Mouse (Mus musculus): Measurements from ENCODE around the gene Crybb2. TPM values are rescaled to one million over a fixed set of nuclear protein-coding genes. Genes with fewer than 3 reads are reported as not detected.
A peak's percentile ranks its signal among the peaks of the same experiment; 100 is the strongest.
"Not testable (repeated sequence)": the region's sequence is repeated elsewhere in the genome, so short reads cannot be mapped to it uniquely, and the experiment has no call there.

Crybb2 gene
- polyA plus RNA-seq (2012; ENCODE audit: insufficient read depth, insufficient read length, low replicate concordance, missing spikeins): not detected in 2 replicates

GRCm38 (mm10) chr5:113070017-113070416 lies at the start of gene Crybb2:
Gene Crybb2 (minus strand): TSS chr5:113070117.
- TF ChIP-seq CTCF (IDR thresholded peaks at IDR 0.05; ENCODE audit: insufficient read depth, low read depth, low read length): no peak
- no peak for TF ChIP-seq POLR2A (IDR thresholded peaks at IDR 0.05; ENCODE audit: insufficient read depth, low read depth, low read length)
- Histone ChIP-seq H3K4me1 (ENCODE audit: control insufficient read depth, insufficient read depth, low read length) (no peaks in the 10 kb centered on the region), H3K4me3 (ENCODE audit: insufficient read depth, low read depth, low read length) (no peak within 1 kb of the TSS), H3K27ac (ENCODE audit: insufficient read depth, low read depth, low read length) (no peak within 1 kb of the TSS)

- whole genome bisulfite sequencing: 80% methylated on average over 9 of the region's 9 CpGs
- Histone ChIP-seq H3K4me3 (ENCODE audit: insufficient read depth, low read depth, low read length) (no peak overlapping the region), H3K27ac (ENCODE audit: insufficient read depth, low read depth, low read length) (peak overlapping the region; percentile 12; the same call in 1 of the 2 replicates), H3K4me1 (ENCODE audit: control insufficient read depth, insufficient read depth, low read length) (peaks cover 77% of the 10 kb centered on the region)
- TF ChIP-seq POLR2A (IDR thresholded peaks at IDR 0.05; ENCODE audit: insufficient read depth, low read depth, low read length): no peak
- no peak for TF ChIP-seq CTCF (IDR thresholded peaks at IDR 0.05; ENCODE audit: insufficient read depth, low read depth, low read length)
These were observed 49.4 kb upstream of the Crybb2 start for GRCm38 (mm10) chr5:113119291-113119690.

GRCm38 (mm10) chr5:113118695-113119094 lies 48.8 kb upstream of the Crybb2 start:
- Histone ChIP-seq H3K4me3 (ENCODE audit: insufficient read depth, low read depth, low read length) (no peak overlapping the region), H3K27ac (ENCODE audit: insufficient read depth, low read depth, low read length) (no peak overlapping the region), H3K4me1 (ENCODE audit: control insufficient read depth, insufficient read depth, low read length) (peaks cover 83% of the 10 kb centered on the region)
- TF ChIP-seq CTCF (IDR thresholded peaks at IDR 0.05; ENCODE audit: insufficient read depth, low read depth, low read length) (no peak), POLR2A (IDR thresholded peaks at IDR 0.05; ENCODE audit: insufficient read depth, low read depth, low read length) (no peak)
- WGBS: 67% methylated on average over 6 of the region's 6 CpGs

GRCm38 (mm10) chr5:113117361-113117760 lies 47.4 kb upstream of the Crybb2 start:
- TF ChIP-seq POLR2A (IDR thresholded peaks at IDR 0.05; ENCODE audit: insufficient read depth, low read depth, low read length) (no peak), CTCF (IDR thresholded peaks at IDR 0.05; ENCODE audit: insufficient read depth, low read depth, low read length) (no peak)
- H3K4me3 ChIP-seq (ENCODE audit: insufficient read depth, low read depth, low read length): no peak overlapping the region
- WGBS: 37% methylated on average over 5 of the region's 5 CpGs

GRCm38 (mm10) chr5:113115896-113116295 lies 46.0 kb upstream of the Crybb2 start:
- TF ChIP-seq POLR2A (IDR thresholded peaks at IDR 0.05; ENCODE audit: insufficient read depth, low read depth, low read length) (no peak), CTCF (IDR thresholded peaks at IDR 0.05; ENCODE audit: insufficient read depth, low read depth, low read length) (no peak)
- H3K4me1 ChIP-seq (ENCODE audit: control insufficient read depth, insufficient read depth, low read length): peaks cover 82% of the 10 kb centered on the region
- no peak overlapping the region for H3K4me3 ChIP-seq (ENCODE audit: insufficient read depth, low read depth, low read length)
- 58% methylated on average over 10 of the region's 10 CpGs for WGBS
- H3K27ac ChIP-seq (ENCODE audit: insufficient read depth, low read depth, low read length): no peak overlapping the region

More at GRCm38 (mm10) chr5:113117361-113117760, 47.4 kb upstream of the Crybb2 start:
- H3K27ac ChIP-seq (ENCODE audit: insufficient read depth, low read depth, low read length): no peak overlapping the region
- H3K4me1 ChIP-seq (ENCODE audit: control insufficient read depth, insufficient read depth, low read length): peaks cover 89% of the 10 kb centered on the region

- TF ChIP-seq POLR2A (IDR thresholded peaks at IDR 0.05; ENCODE audit: insufficient read depth, low read depth, low read length) (no peak), CTCF (IDR thresholded peaks at IDR 0.05; ENCODE audit: insufficient read depth, low read depth, low read length) (no peak)
- Histone ChIP-seq H3K4me1 (ENCODE audit: control insufficient read depth, insufficient read depth, low read length) (peaks cover 73% of the 10 kb centered on the region), H3K4me3 (ENCODE audit: insufficient read depth, low read depth, low read length) (no peak overlapping the region), H3K27ac (ENCODE audit: insufficient read depth, low read depth, low read length) (peak overlapping the region; percentile 92)
- 30% methylated on average over 20 of the region's 20 CpGs for WGBS
These were observed 44.6 kb upstream of the Crybb2 start for GRCm38 (mm10) chr5:113114264-113115225.

GRCm38 (mm10) chr5:113113120-113113519 lies 43.2 kb upstream of the Crybb2 start:
- H3K4me1 ChIP-seq (ENCODE audit: control insufficient read depth, insufficient read depth, low read length): peaks cover 65% of the 10 kb centered on the region
- no peak overlapping the region for H3K4me3 ChIP-seq (ENCODE audit: insufficient read depth, low read depth, low read length)
- 31% methylated on average over 5 of the region's 5 CpGs for WGBS
- H3K27ac ChIP-seq (ENCODE audit: insufficient read depth, low read depth, low read length): peak overlapping the region; percentile 62; the same call in 1 of the 2 replicates
- no peak for TF ChIP-seq CTCF (IDR thresholded peaks at IDR 0.05; ENCODE audit: insufficient read depth, low read depth, low read length)

- H3K4me1 ChIP-seq (ENCODE audit: control insufficient read depth, insufficient read depth, low read length): peaks cover 62% of the 10 kb centered on the region
- H3K4me3 ChIP-seq (ENCODE audit: insufficient read depth, low read depth, low read length): no peak overlapping the region
- 19% methylated on average over 4 of the region's 4 CpGs for WGBS
- TF ChIP-seq POLR2A (IDR thresholded peaks at IDR 0.05; ENCODE audit: insufficient read depth, low read depth, low read length) (no peak), CTCF (IDR thresholded peaks at IDR 0.05; ENCODE audit: insufficient read depth, low read depth, low read length) (no peak)
- peak overlapping the region; percentile 69; the same call in 1 of the 2 replicates for H3K27ac ChIP-seq (ENCODE audit: insufficient read depth, low read depth, low read length)
These were observed 41.4 kb upstream of the Crybb2 start for GRCm38 (mm10) chr5:113111336-113111735.

- H3K4me3 ChIP-seq (ENCODE audit: insufficient read depth, low read depth, low read length): no peak overlapping the region
- H3K27ac ChIP-seq (ENCODE audit: insufficient read depth, low read depth, low read length): peak overlapping the region; percentile 76
- H3K4me1 ChIP-seq (ENCODE audit: control insufficient read depth, insufficient read depth, low read length): peaks cover 58% of the 10 kb centered on the region
- WGBS: 14% methylated on average over 1 of the region's 1 CpGs
- TF ChIP-seq CTCF (IDR thresholded peaks at IDR 0.05; ENCODE audit: insufficient read depth, low read depth, low read length): no peak
- no peak for TF ChIP-seq POLR2A (IDR thresholded peaks at IDR 0.05; ENCODE audit: insufficient read depth, low read depth, low read length)
These were observed 41.0 kb upstream of the Crybb2 start for GRCm38 (mm10) chr5:113110929-113111328.

- peaks cover 47% of the 10 kb centered on the region for H3K4me1 ChIP-seq (ENCODE audit: control insufficient read depth, insufficient read depth, low read length)
- WGBS: 92% methylated on average over 2 of the region's 2 CpGs
- H3K27ac ChIP-seq (ENCODE audit: insufficient read depth, low read depth, low read length); H3K4me3 ChIP-seq (ENCODE audit: insufficient read depth, low read depth, low read length): not testable (repeated sequence)
These were observed 39.7 kb upstream of the Crybb2 start for GRCm38 (mm10) chr5:113109651-113110050.
